Mouse (Mus musculus) retina, adult 2 months (tissue): ENCODE measurements around the gene Synm.

Experiments used
- DNase-seq: peaks from one replicate; pipeline ENCODE4 v3.0.0-alpha.2; 2012; ENCODE audit warnings: low read depth, low spot score

Synm gene

DNA sequence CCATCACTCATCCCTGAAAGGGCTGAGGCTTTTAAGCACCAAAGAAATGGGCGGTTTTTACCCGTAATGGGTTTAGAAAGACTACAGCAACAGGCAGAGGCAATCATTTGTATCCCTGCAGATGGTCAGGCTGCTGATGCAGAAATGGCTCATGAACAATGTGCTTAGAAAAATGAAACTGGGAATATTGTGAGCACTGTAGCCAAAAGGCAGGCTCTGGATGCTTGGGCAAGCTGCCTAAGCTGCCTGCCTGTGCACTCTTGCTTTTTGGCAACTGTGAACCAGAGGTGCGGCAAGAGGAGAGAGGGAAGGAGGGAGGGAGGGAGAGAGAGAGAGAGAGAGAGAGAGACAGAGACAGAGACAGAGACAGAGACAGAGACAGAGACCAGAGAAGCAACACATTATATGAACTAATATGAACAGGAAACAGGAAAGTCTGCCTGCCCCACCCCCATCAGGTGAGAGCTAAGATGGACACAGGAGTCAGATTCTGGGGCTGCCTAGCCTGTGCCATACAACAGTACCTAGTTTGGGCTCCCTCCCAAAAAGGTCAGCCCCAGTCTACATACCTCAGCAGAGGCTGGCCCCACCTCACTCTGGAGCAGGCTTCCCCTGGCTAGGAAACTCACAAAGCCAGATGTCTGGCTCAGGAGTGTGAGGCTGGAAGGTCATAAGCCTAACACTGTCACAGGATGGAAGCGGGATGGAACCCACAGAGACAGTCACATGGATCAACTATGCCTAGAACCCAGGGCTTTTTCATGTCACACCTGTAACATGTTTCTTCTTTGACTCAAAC is 9.9 kb downstream of the Synm start:
- DNase-seq: no peak

DNA sequence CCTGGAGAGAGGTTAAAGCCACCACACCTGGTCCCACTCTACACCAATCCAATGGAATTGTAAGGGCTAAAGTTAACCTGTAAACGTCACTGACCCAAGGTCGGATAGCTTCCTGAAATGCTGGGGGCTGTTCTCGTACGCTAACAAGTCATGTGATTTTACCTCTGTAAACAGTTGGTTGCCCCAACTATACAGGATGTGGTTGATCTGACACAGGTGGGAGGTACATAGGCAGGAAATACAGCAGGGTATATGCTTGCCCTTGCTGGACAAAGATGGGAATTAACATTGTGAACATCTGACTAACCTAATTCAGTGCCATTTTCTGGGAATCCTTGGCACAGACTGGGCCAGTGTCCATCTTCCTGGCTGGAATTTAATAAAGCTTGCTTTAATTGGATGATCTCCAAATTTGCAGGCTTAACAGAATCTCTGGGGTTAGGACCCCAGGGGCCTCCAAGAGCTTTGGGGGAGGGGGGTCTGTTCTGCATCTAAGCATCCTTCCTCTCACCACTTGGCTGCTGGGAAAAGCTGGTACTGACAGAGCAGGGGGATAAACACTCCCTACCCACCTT is 11.7 kb downstream of the Synm start:
- DNase-seq: no peak

DNA sequence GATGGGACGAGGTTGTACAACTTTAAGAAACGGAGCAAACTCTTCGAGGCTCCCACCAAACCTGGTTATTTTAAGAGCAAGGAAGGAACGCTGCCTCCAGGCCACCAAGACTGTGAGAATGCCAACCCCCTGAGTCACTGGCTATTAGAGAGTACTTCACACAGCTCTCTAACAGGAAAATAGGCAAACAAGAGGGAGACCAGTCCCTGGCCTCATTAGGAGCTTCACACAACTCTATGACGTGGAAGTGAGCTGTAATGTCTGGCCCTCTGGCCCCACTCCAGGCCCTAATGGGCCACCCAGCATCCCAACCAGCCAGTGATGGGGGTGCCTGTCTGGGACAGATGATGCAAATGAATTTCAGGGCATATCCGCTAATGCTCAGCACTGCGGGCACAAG is 17.8 kb downstream of the Synm start:
- DNase-seq: no peak

DNA sequence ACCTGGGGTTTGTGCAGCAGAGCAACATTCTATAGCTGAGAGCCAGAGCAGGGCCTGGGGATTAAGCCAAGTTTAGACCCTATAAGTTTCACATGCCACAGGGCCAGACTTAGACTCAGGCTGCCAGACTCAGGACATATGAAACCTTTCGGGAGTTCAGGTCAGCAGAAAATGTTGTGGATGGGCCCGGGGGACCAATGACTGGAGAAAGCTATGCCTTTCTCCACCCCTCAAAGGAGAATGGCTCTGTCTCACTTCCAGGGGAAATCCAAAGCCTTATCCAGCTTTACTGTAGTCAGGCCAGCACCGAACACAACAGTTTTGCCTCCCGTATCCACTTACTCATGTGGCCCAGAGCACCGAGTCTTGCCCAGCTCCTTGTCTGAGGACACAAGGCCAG is 18.7 kb downstream of the Synm start:
- no peak for DNase-seq

DNA sequence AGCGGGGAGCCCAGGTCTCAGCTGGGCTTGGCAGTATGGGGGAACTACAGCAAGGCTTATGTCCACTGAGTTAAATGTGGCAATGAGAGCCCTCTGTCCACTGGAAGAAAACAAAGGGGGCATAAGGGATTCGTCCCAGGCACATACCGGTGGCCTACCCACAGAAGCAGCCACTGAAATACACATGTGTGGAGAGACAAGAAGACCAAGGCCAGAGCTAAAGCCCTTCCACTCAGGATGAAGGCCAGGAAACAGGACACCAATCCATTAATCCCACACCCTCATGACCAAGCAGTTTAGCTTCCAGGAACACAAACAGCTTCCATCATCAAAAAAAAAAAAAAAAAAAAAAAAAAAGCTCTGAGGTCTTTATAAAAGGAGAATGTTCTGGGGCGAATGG is 19.2 kb downstream of the Synm start:
- DNase-seq: no peak

DNA sequence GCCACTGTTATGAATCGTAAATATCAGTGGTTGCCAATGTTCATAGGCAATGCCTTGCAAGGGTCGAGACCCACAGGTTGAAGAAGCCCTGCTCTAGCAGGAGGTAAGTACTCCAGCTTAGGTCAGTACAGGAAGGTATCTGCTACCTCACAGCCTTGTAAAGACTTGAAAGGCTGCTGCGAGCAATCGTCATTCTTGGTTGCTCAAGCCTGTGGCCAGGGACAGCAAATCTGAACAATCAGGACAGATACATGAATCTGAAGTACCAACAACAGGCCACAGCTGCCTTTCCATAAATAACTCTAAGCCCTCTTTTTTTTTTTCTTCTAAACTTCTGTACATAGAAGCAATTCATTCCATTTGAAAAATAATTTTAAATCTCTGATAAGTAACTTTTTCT is 27.3 kb downstream of the Synm start:
- DNase-seq: no peak

DNA sequence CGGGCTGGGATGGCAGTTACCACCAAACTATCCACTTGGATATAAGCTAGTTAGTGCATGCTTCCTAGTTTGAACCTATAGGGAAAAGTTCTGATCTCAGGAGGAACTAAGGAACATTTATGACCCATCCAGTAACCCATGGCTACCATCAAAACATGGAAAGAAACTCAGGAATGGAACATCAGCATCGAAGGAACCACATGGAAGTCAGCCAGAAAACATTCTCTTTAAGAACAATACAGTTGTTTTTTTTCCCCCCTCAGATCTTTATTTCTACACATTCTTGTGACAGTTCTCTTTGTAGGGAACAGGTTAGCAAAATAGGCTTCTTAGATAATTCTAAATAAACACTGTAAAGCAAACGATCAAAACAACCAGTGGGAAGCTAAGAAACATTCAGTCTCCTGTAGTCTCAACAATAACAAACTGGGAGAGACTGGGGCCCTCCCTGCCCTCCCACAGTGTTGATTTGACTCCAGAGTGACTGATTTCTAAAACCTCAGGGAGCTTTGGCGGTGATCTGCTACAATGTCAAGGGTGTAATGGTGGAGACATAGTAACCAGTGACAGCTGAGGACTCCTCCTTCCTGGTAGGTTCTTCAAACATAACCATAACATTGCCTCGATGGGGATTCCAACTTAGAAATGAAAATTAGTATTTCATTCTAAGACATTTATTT is 29.0 kb downstream of the Synm start:
- DNase-seq: no peak

DNA sequence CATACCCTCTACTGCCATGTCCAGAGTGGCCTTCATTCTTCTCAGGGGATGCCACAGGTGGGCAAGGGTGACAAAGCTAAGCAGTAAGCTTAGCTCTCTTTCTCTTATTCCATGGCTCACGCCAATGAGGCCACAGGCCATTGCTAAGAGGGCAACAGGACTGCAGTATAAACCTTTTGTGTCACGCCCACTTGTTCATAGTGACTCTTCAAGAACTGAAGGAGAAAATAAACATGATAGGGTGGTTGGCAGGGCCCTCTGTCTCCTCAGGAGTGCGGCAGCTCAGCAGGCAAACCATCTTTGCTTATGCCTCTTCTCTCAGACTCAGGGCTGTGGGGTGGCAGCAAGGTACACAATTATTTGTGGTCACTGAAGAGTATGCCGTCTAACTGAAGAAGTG is 30.7 kb downstream of the Synm start:
- DNase-seq: no peak

DNA sequence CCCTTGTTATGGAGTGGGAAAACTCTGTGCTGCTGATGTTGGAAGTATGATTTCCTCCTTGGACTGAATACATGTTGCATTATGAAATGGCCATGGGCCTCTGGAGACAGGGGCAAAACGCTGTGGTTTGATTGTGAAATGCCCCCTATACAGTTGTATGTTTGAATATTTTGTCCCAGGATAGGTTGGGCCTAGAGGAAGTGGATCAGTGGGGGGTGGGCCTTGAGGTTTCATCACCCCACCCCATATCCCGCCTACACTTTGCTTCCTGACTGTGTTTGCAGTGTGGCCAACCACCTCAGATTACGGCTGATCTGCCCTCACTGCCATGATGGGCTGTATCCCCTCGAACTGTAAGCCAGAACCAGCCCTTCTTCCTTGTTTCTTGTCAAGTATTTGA is 31.3 kb downstream of the Synm start:
- DNase-seq: no peak

DNA sequence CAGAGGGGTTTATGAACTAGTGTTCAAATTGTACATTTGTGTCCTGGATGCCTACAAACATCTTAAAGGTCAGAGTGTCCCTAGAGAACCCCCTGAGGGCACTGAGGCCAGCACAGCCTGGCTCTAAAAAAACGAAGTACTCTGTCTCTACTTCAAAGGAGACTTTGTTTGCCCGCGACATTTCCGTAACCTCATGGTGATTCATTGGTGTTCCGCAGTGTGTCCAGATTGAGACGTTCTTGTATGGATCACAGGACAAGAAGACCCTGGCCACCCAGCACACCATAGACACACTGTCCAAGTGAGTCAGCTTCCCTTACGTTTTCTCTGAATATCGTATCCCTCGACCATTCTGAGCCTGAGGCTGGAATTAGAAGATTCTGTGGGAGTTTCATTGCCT is 34.5 kb downstream of the Synm start:
- no peak for DNase-seq

DNA sequence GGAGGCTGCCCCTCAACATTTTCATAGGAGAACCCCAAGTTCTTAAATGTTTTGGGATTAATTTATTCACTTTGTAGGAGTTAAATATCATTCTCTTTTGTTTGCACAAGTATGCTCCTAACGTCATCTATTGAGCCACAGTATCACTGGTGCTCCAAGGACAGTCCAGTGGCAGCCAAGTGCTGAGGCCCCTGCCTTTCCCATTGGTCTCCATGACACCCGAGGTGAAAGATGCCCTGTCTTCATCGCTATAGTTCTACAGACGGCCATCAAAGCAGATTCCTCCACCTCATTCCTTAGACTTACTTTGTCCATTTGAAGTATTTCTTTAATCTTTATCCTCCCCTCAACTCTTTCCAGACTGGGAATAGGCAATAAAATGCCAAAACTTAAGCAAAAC is 35.0 kb downstream of the Synm start:
- no peak for DNase-seq

DNA sequence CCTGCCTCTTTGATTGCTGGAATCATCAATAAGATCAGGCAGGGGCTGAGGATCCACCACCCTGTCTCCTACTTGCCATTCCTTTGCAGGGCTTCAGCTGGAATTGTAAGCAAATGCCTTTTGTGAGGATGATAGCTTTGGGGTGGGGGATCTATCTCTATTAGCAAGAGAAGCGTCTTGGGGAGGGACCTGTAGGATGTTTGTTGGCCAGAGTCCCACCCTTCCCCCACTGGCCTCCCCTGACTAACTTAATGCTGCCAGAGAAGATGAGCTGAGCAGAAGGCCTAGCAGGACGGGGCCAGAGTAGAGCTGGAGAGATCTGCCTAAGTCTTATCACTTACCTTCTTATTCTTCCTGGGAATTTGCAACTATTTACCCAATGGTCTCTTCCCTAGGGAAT is 37.4 kb downstream of the Synm start:
- no peak for DNase-seq

DNA sequence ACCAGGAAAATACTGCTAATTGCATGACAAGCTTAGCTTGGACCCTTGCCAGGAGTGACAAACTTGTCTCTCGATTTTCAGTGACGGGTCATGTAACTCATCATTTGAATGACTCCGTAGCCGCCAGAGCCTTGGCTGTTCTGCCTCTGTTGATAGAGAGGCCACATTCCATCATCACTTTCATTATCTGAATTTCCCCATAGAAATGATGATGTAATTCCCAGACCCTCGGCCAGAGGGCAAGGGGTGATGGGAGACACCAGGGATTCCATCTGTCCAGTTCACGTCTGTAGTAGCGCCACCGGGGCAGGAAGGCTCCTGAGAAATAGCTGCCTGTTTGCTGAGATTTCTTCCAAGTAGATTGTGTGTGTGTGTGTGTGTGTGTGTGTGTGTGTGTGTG is 40.7 kb downstream of the Synm start:
- no peak for DNase-seq

DNA sequence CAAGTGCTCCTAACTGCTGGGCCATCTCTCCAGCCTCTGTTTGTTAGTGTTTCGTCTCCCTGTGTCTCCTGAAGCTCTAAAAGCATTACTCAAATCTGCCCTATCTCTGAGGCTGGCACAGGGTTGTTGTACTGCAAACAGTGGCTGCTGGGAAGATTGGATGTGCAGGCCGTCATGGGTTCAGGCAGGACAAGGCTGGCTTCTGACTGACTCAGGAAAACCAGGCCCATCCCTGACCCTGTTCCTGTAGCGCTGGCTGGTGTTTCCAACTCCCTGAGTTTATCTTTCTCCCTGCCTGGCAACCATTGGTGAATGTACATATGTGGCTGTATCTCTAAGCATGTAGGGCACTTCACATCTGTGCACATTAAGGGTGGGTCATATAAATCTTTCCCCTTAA is 42.0 kb downstream of the Synm start:
- DNase-seq: no peak

DNA sequence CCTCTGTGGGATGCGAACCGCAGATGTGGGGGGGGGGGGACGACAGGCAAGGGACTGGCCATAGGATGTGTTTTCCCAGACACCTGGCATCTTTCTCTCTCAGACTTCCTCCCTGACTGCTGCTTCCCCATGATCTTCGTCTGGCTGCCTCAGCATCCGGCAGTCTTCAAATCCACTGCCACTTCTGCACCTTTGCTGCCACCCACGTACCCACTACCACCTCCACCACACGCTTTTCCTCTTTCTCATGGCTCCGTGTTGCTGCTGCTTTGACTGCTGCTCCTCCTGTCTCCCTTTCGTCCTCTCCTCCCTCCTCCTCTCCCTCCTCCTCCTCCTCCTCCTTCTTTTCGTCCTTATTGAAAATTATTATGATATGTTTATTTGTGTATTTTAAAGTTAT is 42.6 kb downstream of the Synm start:
- no peak for DNase-seq

DNA sequence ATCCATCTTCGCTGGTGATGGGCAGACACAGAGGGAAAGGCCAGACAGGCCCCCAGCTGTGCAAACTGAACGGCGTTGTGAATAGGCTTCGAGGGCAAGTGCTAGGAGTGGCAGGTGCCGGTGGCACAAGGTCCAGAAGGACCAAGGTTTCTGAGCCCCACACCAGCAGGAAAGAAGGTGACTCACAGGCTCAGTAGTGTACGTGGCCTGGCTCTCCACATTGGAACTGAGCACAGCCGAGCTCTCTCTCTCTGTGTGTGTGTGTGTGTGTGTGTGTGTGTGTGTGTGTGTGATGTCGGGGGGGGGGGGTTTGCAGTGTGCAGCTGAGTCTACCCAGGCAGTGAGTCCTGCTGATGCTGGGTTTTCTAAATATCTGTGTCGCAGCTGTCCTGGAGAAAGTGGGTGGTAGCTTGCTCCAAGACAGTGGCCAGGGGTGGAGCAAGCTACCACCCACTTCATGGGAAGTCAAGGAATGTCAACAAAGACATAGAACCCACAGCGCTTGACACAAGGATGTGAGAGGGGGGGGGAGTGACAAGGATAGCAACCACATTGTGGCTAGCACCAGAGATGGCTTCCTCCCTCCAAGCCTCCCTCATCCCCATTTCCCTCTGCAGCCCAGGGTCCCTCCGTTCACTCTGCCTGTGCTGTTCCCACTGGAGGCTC is 43.2 kb downstream of the Synm start:
- no peak for DNase-seq

DNA sequence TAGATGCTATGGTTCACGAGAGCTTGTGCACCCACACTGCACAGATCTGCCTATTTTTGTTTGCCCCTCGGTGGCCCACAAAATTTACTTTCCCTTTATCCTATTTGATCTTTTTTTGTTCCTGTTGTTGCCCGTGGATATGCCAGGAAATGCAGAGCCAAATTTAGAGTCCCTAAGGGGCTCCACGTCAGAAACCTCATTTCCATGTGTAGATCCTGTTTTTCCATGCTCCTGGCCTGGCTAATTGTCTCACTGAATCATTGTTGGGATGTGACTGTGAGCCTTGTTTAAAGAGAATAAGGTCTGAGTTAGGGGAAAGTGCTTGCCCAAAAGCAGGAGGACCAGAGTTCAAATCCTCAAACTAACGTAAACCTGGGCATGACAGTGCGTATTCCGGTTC is 44.4 kb downstream of the Synm start:
- no peak for DNase-seq

DNA sequence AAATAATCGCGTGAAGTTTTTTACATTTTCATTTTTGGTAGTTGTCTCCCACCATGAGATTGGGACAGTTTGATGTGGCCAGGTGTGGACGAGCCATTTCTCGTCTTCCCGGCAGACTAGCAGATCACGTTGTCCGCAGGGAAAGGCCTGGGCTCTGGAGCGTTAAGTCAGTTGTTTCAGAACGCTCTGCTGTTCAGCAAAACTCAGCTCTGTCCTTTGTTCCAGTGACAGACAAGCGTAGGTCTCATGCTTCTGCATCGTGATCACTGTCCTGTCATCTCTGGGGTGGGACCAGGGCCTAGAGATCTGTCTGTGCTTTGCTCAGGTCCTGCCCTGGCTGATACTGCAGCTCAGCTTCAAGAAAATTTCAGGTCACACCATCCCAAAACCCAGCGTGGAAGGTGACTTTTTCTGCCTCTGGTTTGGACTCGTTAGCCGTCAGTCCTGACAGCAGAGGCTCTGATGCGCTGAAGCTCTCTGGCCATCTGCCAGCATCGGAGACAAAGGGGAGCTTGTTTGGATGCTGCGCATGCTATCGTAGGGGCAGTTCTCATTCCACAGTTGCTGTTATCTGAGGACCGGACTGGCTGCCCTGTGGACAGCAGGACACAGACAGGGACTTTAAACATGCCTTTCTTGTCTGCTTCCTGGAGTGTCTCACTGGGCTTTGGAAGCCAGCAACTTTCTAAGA is 45.6 kb downstream of the Synm start:
- peak; percentile 15 for DNase-seq

DNA sequence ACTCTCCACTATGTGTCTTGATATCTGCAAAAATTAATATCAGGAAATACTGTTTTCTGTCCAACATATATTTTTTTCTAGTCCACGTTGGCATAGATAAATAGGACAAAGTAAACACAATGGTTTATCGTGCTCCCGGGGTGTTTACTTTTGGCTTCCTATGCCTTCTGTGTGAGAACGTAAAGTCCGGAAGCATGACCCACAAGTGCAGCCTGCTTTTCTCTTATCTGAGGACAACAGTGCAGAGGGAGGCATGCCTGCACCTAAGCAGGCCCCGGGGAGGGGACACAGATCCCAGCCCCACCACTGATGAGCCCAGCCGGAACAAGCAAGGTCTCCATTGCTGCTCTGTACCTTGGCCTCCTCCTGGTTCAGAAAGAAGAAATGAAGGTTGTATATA is 49.3 kb downstream of the Synm start:
- no peak for DNase-seq

DNA sequence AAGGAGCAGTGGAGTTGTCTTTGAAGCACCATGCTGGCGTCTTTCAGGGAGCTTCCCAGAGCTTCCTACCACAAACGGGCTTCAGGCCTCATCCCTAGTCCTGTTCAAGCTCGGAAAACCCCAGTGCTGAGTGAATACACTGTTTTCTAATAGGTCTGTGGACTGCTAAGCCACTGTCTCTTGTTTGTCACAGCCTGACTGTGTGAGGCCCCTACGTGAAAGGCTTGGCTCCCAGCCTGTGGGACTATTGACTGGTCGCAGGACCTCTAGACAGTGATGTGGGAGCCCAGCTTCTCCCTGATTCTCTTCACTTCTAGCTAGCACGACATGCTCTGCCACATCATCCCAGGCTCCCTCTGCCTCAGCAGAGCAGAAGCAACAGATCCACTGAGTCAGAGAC is 51.4 kb downstream of the Synm start:
- no peak for DNase-seq

DNA sequence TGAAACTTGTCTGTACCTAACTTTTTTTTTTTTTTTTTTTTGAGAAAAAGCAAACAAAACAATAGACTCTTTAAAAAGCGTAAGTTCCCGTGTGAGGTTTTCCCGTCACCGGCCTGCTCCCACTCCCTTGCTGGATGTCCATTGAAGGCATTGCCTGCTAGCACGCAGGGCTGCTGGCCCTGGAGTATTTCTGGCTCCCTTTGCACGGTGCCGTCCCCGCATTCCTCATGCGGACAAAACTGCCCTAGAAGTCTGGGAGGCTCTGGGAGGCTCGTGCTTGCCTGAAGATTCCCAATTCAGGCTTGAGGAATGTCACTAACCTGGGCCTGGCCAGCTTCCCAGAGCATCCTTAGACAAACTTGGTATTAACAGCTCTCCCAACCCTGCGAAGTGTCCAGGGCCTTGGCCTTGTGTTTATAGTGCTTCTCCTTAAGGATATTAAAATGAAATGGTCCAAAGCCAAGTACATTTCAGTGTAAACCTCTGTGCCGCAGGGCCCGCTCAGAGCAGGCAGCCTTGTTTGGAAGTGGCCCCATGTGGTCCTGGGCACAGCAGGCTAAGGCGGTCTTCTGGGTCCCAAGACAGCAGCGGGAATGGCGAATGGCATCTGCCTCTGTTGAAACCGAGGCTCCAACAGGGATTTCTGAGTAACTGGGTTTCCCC is 58.2 kb downstream of the Synm start:
- no peak for DNase-seq

DNA sequence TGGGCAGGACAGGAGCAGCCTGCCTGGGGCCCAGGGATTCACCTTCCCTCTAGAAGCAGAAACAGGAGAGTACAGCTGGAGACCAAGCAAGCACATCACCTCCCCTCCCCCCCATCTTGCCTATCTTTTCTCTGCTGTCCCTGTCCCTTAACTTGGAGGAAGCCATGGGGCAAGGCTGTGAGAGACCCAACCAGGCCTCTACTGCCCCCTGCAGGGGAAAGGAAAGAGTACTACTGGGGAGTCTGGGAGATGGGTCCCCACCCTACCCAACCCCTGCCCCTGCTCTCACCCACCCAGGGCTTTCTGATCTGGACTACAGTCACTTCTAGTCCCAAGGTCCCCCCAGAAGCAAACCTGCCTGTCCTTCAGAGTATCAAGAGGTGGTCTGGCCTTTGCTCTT is 58.7 kb downstream of the Synm start:
- no peak for DNase-seq
